Mouse (Mus musculus) G1E (cell line): ENCODE data around the gene Camkv. TPM values are rescaled to one million over a fixed set of nuclear protein-coding genes. Genes with fewer than 3 reads are reported as not detected.

Experiments
- ATAC-seq: 2 replicates; pipeline ENCODE4 v1.8.0; 2016; ENCODE audit warnings: mild to moderate bottlenecking; ENCODE audit not compliant: insufficient number of reproducible peaks, poor library complexity, low FRiP score, severe bottlenecking; ENCODE audit errors: extremely low read depth
- DNase-seq: peaks from one replicate; pipeline ENCODE4 v3.0.0; 2012; ENCODE audit warnings: low spot score
- H3K27me3 ChIP-seq: 2 replicates; pipeline ENCODE4 v1.6.1; 2012; ENCODE audit warnings: mild to moderate bottlenecking, low read length, inconsistent platforms; ENCODE audit not compliant: insufficient read depth
- H3K36me3 ChIP-seq: replicated peaks from 2 replicates; pipeline ENCODE3; 2012; ENCODE audit warnings: mild to moderate bottlenecking, inconsistent platforms
- H3K4me1 ChIP-seq: 2 replicates; pipeline ENCODE4 v1.6.1; 2012; ENCODE audit warnings: low read depth, low read length, inconsistent platforms, mixed read lengths; ENCODE audit not compliant: insufficient read depth
- H3K4me3 ChIP-seq: 2 replicates; pipeline ENCODE4 v1.5.1; 2012; ENCODE audit warnings: low read depth, mild to moderate bottlenecking, inconsistent platforms, low read length, moderate library complexity, mixed read lengths
- H3K9me3 ChIP-seq: replicated peaks from 2 replicates; pipeline ENCODE4 v1.6.1; 2012; ENCODE audit warnings: inconsistent platforms
- CTCF ChIP-seq: IDR thresholded peaks from 2 replicates; pipeline ENCODE4 v1.5.1; 2012; ENCODE audit warnings: low read depth, low read length, inconsistent platforms, mixed read lengths
- GATA1 ChIP-seq: IDR thresholded peaks from 2 replicates; pipeline ENCODE4 v1.6.1; 2012; ENCODE audit warnings: borderline replicate concordance, low read length, inconsistent platforms, mixed read lengths
- GATA2 ChIP-seq: IDR thresholded peaks from 2 replicates; pipeline ENCODE4 v1.6.1; 2012; ENCODE audit warnings: low read depth, low read length, inconsistent platforms, borderline replicate concordance
- POLR2AphosphoS5 ChIP-seq: IDR thresholded peaks from 2 replicates; pipeline ENCODE4 v1.6.1; 2012; ENCODE audit warnings: low read depth, low read length, inconsistent platforms; ENCODE audit not compliant: insufficient replicate concordance
- TAL1 ChIP-seq: conservative IDR thresholded peaks from 2 replicates; pipeline ENCODE4 v1.6.1; 2012; ENCODE audit warnings: low read depth, low read length, inconsistent platforms, mixed read lengths
- polyA plus RNA-seq: library from polyadenylated mRNA; stranded (reverse); fragments of >175 nt; gene quantifications from 2 replicates; pipeline ENCODE4 v1.2.3, GENCODE M21; 2012
- total RNA-seq, 2 experiments: library from RNA; stranded (forward) in 1 of 2; stranded (reverse) in 1 of 2; fragments of 200-1000 nt in 1 of 2; fragments of >200 nt in 1 of 2; fragmentation: Nextera tagmentation in 1 of 2; gene quantifications; 2 replicates each; pipeline ENCODE4 v1.2.3; 2014 to 2017

Camkv gene
- total and polyA plus RNA-seq, 3 experiments = 0.11 TPM; not detected in 2

GRCm38 (mm10) chr9:107899855-107900254 is 35.6 kb upstream of the Camkv start:
- no peak for TF ChIP-seq GATA2
- TF ChIP-seq POLR2AphosphoS5 = no peak
- no peak for TF ChIP-seq GATA1
- no peak for TF ChIP-seq CTCF
- TF ChIP-seq TAL1 = no peak
- no peaks in the 10 kb centered on the region for H3K9me3 ChIP-seq
- H3K4me1 ChIP-seq = no peaks in the 10 kb centered on the region; the same call in 1 of the 2 replicates
- DNase-seq (no peak), ATAC-seq (no peak)
- H3K36me3 ChIP-seq = peaks cover 67% of the 10 kb centered on the region
- H3K27me3 ChIP-seq = no peaks in the 10 kb centered on the region
- H3K4me3 ChIP-seq = no peak overlapping the region

- H3K9me3 ChIP-seq = no peaks in the 10 kb centered on the region
Observed at GRCm38 (mm10) chr9:107900840-107901626, 34.4 kb upstream of the Camkv start.

GRCm38 (mm10) chr9:107901627-107901914 is 33.9 kb upstream of the Camkv start:
- no peak overlapping the region for H3K4me3 ChIP-seq
- peaks cover 59% of the 10 kb centered on the region for H3K36me3 ChIP-seq
- H3K9me3 ChIP-seq = no peaks in the 10 kb centered on the region
- peaks cover 6% of the 10 kb centered on the region for H3K4me1 ChIP-seq
- peaks cover 3% of the 10 kb centered on the region; the same call in 1 of the 2 replicates for H3K27me3 ChIP-seq
- DNase-seq (no peak), ATAC-seq (no peak)
- TF ChIP-seq GATA1 (no peak), GATA2 (no peak), CTCF (no peak), TAL1 (no peak), POLR2AphosphoS5 (no peak)

More at GRCm38 (mm10) chr9:107900840-107901626, 34.4 kb upstream of the Camkv start:
- ATAC-seq (no peak), DNase-seq (no peak)
- Histone ChIP-seq H3K27me3 (peaks cover under 1% of the 10 kb centered on the region; the same call in 1 of the 2 replicates), H3K4me1 (peaks cover under 1% of the 10 kb centered on the region; the same call in 1 of the 2 replicates), H3K4me3 (no peak overlapping the region), H3K36me3 (peaks cover 62% of the 10 kb centered on the region)
- TF ChIP-seq CTCF = 0 out of 2 replicates have a peak, but pooled peaks have one; percentile 6
- TF ChIP-seq GATA1 = no peak
- no peak for TF ChIP-seq POLR2AphosphoS5
- no peak for TF ChIP-seq TAL1

- TF ChIP-seq CTCF (peak; percentile 93), GATA2 (no peak), POLR2AphosphoS5 (no peak), TAL1 (no peak), GATA1 (no peak)
- H3K27me3 ChIP-seq = peaks cover 23% of the 10 kb centered on the region
- peak; percentile 78 for DNase-seq
- H3K9me3 ChIP-seq = no peaks in the 10 kb centered on the region
- ATAC-seq = peak; percentile 60
- peaks cover 37% of the 10 kb centered on the region for H3K36me3 ChIP-seq
- no peak overlapping the region for H3K4me3 ChIP-seq
- peaks cover 27% of the 10 kb centered on the region for H3K4me1 ChIP-seq
Observed at GRCm38 (mm10) chr9:107904726-107905125, 30.7 kb upstream of the Camkv start.

GRCm38 (mm10) chr9:107906252-107906966 is 29.1 kb upstream of the Camkv start, which contains the start of gene Mst1r:
Gene Mst1r (plus strand): TSS chr9:107906873.
- TF ChIP-seq CTCF = no peak

GRCm38 (mm10) chr9:107906967-107907800 is 28.3 kb upstream of the Camkv start:
- peak overlapping the region; percentile 61; the same call in 1 of the 2 replicates for H3K4me3 ChIP-seq

More at GRCm38 (mm10) chr9:107906252-107906966, 29.1 kb upstream of the Camkv start, which contains the start of gene Mst1r:
- H3K27me3 ChIP-seq = peaks cover 37% of the 10 kb centered on the region
- peaks cover 20% of the 10 kb centered on the region for H3K36me3 ChIP-seq
- peak within 1 kb of the TSS; percentile 61; the same call in 1 of the 2 replicates for H3K4me3 ChIP-seq
- no peaks in the 10 kb centered on the region for H3K9me3 ChIP-seq
- ATAC-seq (no peak; the same call in 1 of the 2 replicates), DNase-seq (peak; percentile 73)
- H3K4me1 ChIP-seq = peaks cover 27% of the 10 kb centered on the region

More at GRCm38 (mm10) chr9:107906967-107907800, 28.3 kb upstream of the Camkv start:
- TF ChIP-seq GATA1 (no peak), POLR2AphosphoS5 (no peak), CTCF (no peak), TAL1 (no peak), GATA2 (no peak)
- no peak for DNase-seq
- H3K4me1 ChIP-seq = peaks cover 27% of the 10 kb centered on the region
- ATAC-seq = no peak
- H3K9me3 ChIP-seq = no peaks in the 10 kb centered on the region
- H3K27me3 ChIP-seq = peaks cover 45% of the 10 kb centered on the region
- H3K36me3 ChIP-seq = peaks cover 13% of the 10 kb centered on the region
